Mouse (Mus musculus): ENCODE data around the gene Hist1h2bn.

- TF ChIP-seq CTCF (IDR thresholded peaks at IDR 0.05; ENCODE audit: low read depth) = no peak
- TF ChIP-seq EP300 (IDR thresholded peaks at IDR 0.05; ENCODE audit: low read depth) = no peak
Observed at GRCm38 (mm10) chr13:21755707-21756106, 1.8 kb downstream of the Hist1h2bn start.
